Mouse (Mus musculus) fibroblast of lung, adult 2 months (primary cell): ENCODE results near the gene Bcan.

Experiments
- DNase-seq: peaks from one replicate; pipeline ENCODE4 v3.0.0-alpha.2; 2011; ENCODE audit warnings: low read depth

Gene Bcan

DNA sequence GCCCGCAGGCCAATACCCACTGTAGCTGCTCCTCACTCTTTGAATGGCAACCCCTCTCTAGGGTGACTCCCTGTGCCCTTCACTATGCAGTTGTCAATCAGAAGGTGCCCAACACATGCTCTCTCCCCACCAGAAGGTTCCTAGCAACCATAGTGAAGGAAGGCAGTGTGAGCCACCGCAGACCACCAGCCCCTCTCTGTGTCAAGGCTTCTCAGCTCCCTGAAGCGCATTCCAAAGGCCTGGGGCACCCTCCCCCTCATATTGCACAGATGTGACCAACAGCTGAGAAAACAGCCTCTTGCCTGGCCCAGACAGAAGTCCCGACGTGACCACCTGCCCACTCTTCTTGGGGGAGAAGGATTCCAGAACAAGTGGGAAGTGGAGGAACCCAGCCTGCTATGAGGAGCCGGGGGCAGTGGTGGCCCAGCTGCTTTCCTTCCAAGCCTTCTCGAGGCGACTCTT lies 27.8 kb downstream of the Bcan start:
- no peak for DNase-seq

DNA sequence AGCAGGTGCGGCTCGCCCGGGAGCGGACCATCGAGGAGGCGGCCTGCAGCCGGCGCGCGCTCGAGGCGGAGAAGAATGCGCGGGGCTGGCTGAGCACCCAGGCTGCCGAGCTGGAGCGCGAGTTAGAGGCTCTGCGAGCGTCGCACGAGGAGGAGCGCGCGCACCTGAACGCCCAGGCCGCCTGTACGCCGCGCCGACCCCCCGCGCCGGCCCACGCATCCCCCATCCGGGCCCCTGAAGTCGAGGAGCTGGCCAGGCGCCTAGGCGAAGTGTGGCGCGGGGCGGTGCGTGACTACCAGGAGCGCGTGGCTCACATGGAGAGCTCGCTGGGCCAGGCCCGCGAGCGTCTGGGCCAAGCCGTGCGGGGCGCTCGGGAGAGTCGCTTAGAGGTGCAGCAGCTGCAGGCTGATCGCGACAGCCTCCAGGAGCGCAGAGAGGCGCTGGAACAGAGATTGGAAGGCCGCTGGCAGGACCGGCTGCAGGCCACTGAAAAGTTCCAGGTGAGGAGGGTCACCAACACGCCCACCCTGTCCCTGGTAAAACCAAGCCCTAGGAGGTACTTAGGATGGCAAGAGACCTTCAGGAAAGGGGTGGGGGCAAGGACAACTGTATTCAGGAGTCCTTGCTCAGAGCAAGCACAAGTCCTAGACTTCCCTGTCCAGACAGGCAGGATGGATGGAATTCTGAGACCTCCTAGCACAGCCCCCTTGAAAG lies 28.4 kb downstream of the Bcan start:
- no peak for DNase-seq

DNA sequence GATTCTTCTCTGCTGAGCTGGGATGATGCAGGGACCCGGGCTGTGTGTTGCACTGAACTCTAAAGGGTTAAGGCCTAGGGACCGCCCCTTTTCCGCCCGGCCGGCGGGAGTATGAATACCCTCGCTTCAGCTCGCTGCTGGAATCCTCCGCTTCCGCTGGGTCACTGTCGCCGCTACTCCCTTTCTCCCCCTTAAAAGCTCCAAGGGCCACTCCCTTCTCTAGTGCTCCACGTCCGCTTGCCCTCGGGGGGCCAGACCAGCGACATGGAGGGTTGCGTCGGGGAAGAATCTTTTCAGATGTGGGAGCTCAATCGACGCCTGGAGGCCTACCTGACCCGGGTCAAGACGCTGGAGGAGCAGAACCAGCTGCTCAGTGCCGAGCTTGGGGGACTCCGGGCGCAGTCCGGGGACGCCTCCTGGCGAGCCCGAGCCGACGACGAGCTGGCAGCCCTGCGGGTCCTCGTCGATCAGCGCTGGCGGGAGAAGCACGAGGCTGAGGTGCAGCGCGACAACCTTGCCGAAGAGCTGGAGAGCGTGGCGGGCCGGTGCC lies 29.0 kb downstream of the Bcan start, which contains the start of gene Nes:
Gene Nes (plus strand): TSS at position 140 of the 550 bp plus-strand sequence.
- no peak for DNase-seq

DNA sequence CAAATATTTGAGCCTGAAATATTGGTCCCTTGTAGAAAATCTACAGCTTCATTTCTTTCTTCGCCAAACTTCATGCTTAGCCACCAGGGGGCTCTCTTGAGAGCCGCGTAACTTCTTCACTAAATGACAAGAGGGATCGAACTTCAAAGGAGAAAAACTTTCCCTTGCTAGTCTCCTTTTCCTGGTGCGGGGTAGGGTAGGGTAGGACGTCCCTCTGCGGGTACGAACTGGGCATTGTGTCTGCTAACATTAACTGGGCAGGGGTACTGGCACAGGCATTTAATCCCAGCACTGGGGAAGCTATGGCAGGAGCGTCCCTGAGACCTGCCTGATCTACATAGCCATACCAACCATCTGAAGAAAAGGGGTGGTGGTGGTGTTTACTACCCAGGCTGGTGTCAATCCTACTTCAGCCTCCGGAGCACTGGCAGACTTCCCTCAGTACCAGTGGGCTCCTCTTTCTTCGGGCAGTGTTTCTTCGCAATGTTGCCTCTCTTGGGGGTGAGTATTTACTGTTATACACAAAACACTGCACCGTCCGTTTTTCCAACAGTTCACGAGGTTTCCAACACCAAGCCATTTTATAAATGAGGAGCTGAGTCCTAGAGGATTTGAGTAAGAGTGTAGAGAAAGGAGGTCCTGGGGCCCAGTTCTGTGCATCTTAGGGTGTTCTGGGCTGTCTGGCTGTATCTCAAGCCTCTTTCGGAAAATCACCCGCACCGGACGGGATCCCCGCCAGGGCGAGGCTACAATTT lies 29.7 kb downstream of the Bcan start:
- DNase-seq, result no peak

DNA sequence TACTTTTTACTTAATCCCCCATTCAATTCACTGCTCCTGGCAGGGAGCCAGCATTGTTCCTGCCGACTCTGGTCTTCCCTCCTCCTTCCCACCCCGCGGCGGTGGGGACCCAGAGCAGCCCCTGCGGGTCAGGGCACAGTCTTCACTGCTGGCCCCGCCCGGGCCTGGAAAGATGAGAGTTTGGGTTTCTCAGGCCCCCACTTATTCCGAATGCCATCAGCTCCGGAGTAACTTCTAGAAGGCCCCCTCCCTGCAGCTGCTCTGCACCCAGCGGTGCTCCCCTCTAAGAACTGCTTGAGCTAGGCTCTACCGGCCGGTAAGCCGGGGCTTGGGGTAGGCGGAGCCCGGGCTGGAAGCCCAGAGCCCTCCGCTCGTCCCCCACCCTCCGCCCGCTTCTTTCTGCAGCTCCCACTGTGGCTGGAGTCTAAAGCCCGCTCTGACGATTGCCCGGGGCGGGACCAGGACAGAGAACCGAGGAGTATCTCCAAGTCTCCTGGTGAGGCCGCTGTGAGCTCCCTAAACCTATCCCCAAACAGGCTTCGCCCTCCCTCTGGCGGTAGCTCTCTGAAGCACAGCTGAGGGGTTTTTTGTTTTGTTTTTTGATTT lies 39.3 kb downstream of the Bcan start:
- DNase-seq, result peak; percentile 85

DNA sequence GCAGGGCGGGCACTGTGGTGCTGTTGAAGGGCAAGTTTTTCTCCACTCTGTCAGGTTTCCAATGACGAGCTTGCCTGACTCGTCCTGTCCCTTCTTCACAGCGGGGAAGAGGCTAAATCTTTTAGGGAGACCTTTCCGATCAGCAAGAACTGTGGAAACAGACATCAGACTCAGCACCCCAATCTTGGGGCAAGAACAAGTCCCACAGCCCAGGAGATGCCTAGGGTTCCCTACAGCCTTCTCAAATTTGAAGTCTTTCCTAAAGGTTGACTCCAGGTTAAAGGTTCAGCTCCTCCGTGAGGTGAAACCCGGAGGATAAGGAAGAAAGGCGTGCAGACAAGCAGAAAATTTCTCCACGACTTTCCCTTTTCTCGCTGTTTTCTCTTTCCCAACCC lies 39.8 kb downstream of the Bcan start:
- DNase-seq, result no peak

DNA sequence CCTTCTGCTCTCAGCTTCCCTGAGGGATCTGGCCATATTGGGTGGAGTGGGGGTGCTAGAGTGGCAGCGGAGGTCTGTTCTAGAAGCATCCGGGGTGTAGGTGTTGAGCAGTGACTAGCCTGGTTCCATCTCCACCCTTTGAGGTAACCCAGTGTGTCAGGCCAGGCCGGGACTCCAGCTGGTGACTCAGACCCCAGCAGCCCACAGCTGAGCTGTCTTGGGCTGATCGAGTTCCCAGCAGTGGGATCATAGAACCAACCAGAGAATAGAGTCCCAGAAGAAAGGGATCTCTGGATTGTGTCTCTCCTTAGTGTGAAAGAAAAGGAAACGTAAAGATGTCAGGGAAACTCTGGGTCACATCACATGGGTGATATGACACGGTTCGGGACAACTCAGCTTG lies 40.7 kb downstream of the Bcan start:
- no peak for DNase-seq

DNA sequence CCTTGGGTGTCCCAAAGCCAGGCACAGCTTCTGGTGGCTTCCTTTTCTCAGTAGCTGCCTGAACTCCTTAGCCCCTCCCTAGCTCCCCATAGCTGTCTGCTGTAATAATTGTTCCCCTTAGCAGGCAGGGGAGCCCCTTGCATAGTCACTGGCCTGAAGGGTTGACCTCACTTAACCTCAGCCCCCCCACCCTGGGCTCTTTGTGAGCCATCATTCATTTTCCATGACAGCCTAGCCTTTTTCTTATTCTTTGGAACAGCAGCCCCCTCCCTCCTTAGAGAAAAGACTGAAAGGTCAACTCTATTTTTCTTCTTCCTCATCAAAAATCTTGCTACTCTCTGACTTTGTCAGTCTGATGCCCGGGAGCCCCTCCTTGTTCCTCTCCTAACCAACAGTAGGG lies 41.1 kb downstream of the Bcan start:
- no peak for DNase-seq

DNA sequence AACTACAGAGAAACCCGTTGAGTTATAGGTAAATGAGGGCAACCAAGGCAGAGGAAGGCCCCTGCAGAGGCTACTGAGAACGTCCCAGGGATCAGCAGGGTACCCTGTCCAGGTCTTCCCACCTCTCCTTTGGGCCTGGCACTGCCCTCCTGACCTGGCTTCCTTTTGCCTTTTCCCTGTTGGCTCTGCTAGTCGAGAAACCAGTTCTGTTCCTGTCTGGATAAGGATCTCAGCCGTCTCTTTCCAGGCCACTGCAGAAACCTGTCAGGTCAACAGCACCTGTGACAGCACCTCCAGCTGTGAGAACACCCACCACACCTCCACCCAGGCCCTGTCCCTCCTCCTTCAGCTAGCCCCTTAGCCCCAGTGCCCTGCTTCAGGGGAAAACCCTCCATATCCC lies 41.6 kb downstream of the Bcan start:
- DNase-seq, result no peak

DNA sequence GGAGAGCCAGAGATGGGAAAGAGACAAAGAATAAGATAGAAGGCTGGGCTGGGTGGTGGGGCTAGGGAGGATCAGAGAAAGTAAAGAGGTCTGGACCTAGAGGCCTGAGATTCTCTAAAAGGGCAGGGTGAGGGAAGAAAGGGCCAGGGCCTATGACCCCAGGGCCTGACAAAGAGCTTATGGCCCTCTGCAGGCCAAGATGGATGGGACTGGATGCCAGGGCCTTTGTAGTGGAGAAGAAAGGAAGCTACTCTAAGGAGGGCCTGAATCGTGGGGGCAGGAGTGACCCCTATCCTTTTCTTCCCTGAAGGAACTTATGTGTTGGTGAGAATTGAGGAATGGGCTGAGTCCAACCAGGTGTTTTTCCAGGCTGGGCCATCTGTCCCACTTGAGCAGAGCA lies 42.0 kb downstream of the Bcan start:
- DNase-seq, result no peak

DNA sequence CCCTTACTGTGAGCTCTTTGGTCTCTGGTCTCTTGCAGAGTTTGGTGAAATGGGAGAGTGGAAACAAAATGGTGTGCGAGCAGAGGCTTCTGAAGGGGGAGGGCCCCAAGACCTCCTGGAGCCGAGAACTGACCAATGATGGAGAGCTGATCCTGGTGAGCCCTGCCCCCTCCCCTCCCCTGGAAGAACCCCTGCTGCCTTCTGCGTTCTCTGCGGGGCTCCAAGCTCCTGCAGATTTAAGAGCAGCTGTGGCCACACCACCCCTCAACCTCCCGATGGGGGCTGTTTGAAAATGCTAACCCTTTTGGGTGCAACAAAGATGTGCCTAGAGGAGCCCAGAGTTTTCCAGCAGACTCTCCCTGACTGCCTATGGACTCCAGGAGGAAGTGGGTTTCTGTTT lies 47.6 kb downstream of the Bcan start:
- no peak for DNase-seq

DNA sequence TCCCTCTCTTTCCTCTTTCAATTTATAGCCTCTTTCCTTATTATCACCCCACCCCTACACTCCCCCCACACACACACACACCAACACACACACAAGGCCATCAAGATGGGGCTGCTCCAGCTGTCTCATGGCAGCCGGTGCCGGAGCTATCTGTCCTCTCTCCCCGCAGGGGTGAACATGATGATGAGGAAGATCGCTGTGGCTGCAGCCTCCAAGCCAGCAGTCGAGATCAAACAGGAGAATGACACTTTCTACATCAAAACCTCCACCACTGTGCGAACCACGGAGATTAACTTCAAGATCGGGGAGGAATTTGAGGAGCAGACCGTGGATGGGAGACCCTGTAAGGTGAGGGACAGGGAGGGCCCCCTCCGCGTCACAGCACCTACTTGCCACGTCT lies 48.1 kb downstream of the Bcan start:
- DNase-seq, result no peak

DNA sequence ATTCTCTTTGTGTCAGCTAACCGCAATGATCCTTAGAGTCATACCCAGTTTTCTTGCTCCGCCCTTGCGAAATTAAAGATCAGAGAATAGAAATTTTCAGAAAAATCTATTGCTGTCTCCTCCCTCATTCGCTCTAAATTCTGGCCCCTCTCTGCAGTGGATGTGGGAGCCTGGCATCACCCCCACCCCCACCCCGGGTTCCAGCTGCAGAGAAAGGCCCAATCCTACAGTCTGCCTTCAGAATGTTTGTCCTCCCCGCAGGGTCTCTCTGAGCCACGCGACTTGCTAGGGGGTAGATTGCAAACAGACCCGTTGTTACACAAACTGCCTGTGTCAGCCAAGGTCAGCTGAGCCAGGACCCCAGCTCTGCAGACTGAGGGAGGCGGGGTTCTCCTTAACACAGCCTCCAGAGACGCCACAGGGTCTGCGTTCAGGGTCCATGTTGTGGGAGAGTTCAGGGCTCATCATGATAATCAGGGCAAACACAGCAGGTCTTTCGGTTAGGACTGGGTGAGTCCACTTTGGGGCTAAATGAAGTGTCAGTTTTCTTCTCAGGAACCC lies 50.0 kb downstream of the Bcan start:
- no peak for DNase-seq

DNA sequence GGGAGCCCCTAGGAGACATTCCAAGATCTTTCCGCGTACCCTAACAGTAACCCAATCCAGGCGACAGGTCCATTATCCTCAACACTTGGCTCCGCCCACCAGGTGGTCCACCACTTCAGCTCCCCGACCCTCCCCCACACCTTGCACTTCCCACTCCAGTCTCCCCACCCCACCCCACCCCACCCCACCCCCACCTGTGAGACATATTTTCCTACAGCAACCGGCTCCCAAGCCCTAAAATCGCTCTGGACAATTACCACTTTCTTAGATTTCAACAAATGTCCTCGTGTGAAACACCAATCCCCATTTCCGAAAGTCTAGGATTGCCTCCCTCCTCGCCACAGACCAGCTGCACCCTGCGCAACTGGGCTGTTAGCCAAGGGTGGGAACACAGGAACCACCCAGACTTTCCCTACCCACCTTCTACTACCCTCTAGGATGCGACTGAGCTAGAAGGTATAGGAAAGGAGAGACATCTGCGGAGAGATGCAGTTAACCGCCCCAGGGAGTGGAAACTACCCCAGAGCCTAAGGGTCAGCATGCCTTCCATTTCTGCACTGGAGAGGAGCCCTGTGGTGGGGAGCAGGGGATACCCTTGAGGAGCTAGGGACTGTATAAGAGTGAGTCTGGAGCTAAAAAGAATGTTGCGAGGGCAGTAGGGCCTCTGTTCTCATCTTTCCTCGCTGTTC lies 50.6 kb downstream of the Bcan start:
- no peak for DNase-seq

DNA sequence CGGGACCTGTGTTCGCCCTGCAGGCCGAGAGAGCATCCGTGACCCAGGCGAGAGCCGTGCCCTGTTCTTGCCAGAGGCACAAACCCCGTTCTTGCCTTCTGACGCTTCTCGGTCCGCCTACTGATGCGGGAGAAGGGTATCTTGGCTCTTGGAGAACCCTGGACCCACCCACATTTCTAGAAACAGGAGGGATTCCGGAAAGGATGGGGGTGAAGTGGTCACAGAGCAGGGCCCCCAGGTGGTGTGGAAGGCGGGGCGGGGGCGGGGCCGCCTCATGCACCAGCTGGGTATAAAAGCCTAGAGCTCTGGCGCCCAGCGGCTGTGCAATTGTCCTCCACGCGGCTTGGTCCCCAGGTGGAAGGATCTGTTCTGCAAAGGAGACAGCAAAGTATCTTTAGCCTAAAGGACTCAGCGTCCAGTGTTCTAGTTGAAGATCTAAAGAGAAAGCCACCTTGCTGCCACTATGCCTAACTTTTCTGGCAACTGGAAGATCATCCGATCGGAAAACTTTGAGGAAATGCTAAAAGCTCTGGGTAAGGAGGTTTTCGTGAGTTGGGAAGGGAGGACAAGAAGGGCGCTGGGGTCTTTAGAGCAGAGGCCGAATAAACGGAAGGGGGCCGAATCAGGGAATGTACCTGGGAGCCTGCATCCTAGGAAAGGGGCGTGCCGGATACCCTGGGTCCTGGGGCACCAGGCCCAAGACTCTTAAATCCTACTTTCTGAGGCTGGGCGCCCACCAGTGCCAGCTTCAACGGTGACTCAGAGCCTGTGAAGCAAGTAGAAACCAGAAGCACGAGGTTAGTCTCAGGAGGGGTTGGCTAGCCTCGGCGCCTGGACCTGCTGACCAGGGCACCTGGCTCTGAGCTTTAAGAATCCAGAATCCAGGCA lies 51.4 kb downstream of the Bcan start, which contains the start of gene Crabp2:
Gene Crabp2 (plus strand): TSS at position 289 of the 888 bp plus-strand sequence.
- no peak for DNase-seq

DNA sequence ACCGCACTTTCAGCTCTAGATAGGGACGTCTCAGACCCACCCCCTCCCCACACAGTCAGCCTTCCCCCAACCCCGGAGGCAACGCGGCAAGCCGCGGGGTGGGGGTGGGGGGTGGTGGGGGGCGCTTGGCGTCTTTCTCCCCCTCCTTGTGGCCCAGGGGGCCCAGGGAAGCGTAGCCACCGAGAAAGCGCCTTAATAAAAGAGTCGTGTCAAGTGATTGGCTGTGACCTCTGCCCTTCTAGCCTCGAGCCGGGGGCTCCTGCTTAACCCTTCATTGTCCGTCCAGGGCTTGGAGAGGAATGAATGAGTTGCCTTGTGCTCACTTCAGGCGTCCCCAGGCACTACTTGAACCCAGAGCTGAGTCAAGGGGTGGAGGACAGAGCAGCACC lies 52.2 kb downstream of the Bcan start:
- no peak for DNase-seq

DNA sequence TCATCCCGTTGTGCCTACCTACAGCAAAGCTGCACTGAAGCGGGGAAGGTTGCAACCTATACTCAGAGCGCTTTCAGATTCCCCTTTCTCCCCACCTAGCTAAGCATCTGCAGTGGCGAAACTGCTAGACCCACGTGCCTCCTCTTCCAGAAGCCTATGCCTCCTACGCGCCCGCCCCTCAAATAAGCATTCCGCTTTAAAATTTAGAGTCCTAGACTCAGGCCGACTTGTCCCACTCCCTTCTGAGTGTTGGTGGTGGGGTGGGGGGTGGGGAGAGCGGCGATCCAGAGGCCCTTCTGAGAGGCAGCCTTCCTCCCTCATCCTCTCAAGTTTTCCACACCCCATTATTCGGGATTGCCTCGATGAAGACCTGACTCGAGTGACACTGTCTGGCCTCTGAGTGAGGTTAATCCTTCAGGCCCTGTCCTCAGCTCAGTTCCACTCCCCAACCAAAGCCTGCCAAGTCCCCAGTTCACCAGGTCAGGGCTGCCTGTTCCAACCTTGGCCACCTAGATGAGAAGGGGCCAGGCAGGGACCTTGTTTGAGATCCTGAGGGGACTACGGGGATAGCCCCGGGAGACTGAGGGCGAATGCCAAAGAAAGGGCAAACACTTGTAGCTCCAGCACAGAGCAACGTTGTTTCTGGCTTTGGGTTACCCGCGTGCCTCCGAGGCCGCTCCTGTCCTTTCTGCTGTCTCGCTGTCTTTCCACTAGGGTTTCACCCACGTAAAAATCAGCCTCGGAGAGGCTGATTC lies 52.8 kb downstream of the Bcan start:
- DNase-seq, result no peak

DNA sequence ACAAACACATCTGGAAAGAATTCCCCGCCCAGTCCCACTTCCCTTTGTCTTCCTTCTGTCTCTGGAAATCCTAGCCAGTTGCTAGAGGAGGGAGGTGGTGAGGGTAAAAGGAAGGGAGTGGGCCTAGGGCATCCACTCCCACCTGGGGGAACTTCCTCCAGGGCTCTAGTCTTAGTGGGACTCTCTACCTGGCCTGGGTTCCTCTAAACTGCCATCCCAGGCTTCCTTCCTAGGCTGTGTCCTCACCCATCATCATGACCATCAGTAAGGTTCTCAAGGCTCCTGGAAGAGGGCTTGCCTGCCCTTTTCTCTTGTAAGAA lies 53.5 kb downstream of the Bcan start:
- DNase-seq, result no peak

DNA sequence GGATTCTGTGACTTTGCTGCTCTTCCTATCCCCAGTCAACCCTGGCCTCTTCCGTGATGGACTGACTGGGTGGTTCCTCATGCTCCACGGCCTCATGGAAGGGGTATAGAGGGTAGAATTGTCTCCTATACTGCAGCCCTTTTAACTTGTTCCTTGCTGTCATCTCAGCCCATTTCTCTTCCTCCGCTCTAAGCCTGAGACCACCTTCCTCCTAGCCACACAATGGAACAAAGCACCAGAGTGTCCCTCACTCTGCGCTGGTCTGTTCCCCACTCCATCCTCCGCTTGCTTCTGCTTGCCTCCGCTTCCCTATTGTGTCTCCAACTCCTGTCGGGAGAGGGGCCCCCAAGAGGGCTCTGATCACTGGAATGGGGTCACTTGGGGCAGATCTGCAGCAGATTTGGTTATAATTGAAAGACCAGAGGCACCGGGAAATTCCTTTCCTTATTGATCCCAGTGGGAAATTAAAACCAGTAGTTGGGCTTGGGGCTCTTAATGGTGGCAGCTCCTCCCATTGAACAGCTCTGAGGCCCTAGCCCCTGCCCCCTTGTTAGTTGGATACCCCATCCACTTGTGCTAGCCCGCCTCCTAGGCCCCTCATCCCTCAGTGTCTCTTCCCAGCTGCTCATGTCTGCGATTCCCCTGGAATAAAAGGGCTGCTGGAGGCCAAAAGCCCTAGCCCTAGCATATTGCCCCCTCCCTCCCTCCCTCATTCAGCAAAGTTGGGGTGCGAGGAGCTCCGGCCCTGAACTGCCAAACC lies 54.1 kb downstream of the Bcan start:
- no peak for DNase-seq
